Mouse (Mus musculus): ENCODE data around the gene Olfr1155. TPM values are rescaled to one million over a fixed set of nuclear protein-coding genes. Genes with fewer than 3 reads are reported as not detected.

Olfr1155 gene
- not detected in 2 replicates for total RNA-seq (2014; rRNA removed)
- polyA plus RNA-seq (2015; fragmentation: Nextera tagmentation; extraction: Ambion mirVana): not detected in 2 replicates

DNA sequence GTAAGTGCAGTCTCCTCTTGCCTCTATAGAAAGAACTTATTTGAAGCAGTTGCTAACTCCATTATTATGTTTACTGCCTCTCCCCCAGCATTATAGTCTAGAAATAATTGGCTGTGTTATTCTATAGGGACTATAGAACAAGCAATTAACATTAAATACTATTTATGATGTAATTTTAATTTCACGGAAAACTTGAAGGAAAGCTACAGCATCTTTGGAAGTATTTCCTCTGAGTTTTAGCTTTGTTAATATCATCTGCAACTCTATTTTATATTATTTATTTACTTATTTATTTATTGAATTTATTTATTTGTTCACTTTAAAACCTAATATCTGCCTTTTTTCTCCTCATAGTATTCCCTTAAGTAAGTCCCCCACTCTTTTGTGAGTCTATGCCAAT, at the start of gene Olfr1155:
Gene Olfr1155, minus strand, starts transcription at position 101 of the 400 bp plus-strand sequence.
- Histone ChIP-seq H3K4me3 (ENCODE audit: low read depth, low read length) (no peak within 1 kb of the TSS), H3K27ac (ENCODE audit: low read depth, low read length) (no peak within 1 kb of the TSS)
- no peak for ATAC-seq

GRCm38 (mm10) chr2:87989813-87990212, 44.9 kb upstream of the Olfr1155 start, which contains the start of gene Olfr1158:
Gene Olfr1158, plus strand, starts transcription at chr2:87990113.
- ATAC-seq (no peak), DNase-seq (no peak)
- no peaks in the 10 kb centered on the region for H3K4me1 ChIP-seq (ENCODE audit: insufficient read depth)

More for the DNA sequence above, at the start of gene Olfr1155:
- H3K27me3 ChIP-seq (ENCODE audit: insufficient read depth, low read length): no peaks in the 10 kb centered on the region
- no peaks in the 10 kb centered on the region for H3K36me3 ChIP-seq (ENCODE audit: insufficient read depth)
- no peaks in the 10 kb centered on the region for H3K9me3 ChIP-seq (ENCODE audit: low read length)
- 98% methylated on average over 1 of the region's 1 CpGs for WGBS
- TF ChIP-seq CTCF (IDR thresholded peaks at IDR 0.05; ENCODE audit: low read depth): no peak
- no peak for DNase-seq
- H3K4me2 ChIP-seq (ENCODE audit: low read depth): no peak within 1 kb of the TSS
- H3K4me1 ChIP-seq (ENCODE audit: insufficient read depth): no peaks in the 10 kb centered on the region
- H3K9ac ChIP-seq: no peak within 1 kb of the TSS

GRCm38 (mm10) chr2:87974563-87974962, 29.6 kb upstream of the Olfr1155 start, which contains the start of gene Olfr74:
Gene Olfr74, minus strand, starts transcription at chr2:87974663.
- Histone ChIP-seq H3K9ac (no peak within 1 kb of the TSS), H3K36me3 (ENCODE audit: insufficient read depth) (no peaks in the 10 kb centered on the region), H3K27ac (ENCODE audit: low read depth, low read length) (no peak within 1 kb of the TSS), H3K27me3 (ENCODE audit: insufficient read depth, low read length) (no peaks in the 10 kb centered on the region), H3K4me2 (ENCODE audit: low read depth) (no peak within 1 kb of the TSS), H3K9me3 (ENCODE audit: low read length) (no peaks in the 10 kb centered on the region), H3K4me3 (ENCODE audit: low read depth, low read length) (no peak within 1 kb of the TSS), H3K4me1 (ENCODE audit: insufficient read depth) (no peaks in the 10 kb centered on the region)
- ATAC-seq (no peak), DNase-seq (no peak)
- TF ChIP-seq CTCF (IDR thresholded peaks at IDR 0.05; ENCODE audit: low read depth): no peak
- 81% methylated on average over 3 of the region's 3 CpGs for WGBS

More at GRCm38 (mm10) chr2:87989813-87990212, 44.9 kb upstream of the Olfr1155 start, which contains the start of gene Olfr1158:
- H3K9ac ChIP-seq: no peak within 1 kb of the TSS
- no peak within 1 kb of the TSS for H3K27ac ChIP-seq (ENCODE audit: low read depth, low read length)
- no peaks in the 10 kb centered on the region for H3K36me3 ChIP-seq (ENCODE audit: insufficient read depth)
- H3K4me2 ChIP-seq (ENCODE audit: low read depth): no peak within 1 kb of the TSS
- H3K4me3 ChIP-seq (ENCODE audit: low read depth, low read length): no peak within 1 kb of the TSS
- no peak for TF ChIP-seq CTCF (IDR thresholded peaks at IDR 0.05; ENCODE audit: low read depth)
- H3K27me3 ChIP-seq (ENCODE audit: insufficient read depth, low read length): no peaks in the 10 kb centered on the region
- H3K9me3 ChIP-seq (ENCODE audit: low read length): no peaks in the 10 kb centered on the region

DNA sequence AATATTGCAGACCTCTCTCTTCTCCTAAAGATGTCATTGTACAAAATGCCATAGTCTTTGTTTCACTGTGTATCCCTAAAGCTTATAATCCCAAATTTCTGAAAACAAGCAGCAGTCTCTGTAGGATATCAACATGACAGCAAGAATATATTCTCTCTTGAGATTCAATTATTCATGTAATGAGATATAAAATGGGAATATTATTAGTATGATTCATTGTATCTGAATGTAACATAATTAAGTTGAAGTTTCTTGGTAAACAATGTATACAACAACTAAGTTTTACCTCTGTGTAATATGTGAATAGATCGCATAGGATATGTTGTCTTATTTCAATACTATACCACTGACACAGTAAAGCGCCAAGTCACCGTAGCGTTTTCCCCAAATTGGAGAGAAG, 23.3 kb upstream of the Olfr1155 start, which contains the start of gene Olfr1157:
Gene Olfr1157, minus strand, starts transcription at position 101 of the 400 bp plus-strand sequence.
- Histone ChIP-seq H3K36me3 (ENCODE audit: insufficient read depth) (no peaks in the 10 kb centered on the region), H3K4me2 (ENCODE audit: low read depth) (no peak within 1 kb of the TSS), H3K9ac (no peak within 1 kb of the TSS), H3K4me1 (ENCODE audit: insufficient read depth) (no peaks in the 10 kb centered on the region), H3K27me3 (ENCODE audit: insufficient read depth, low read length) (no peaks in the 10 kb centered on the region), H3K9me3 (ENCODE audit: low read length) (no peaks in the 10 kb centered on the region), H3K27ac (ENCODE audit: low read depth, low read length) (no peak within 1 kb of the TSS), H3K4me3 (ENCODE audit: low read depth, low read length) (no peak within 1 kb of the TSS)
- 96% methylated on average over 4 of the region's 4 CpGs for WGBS
- ATAC-seq (no peak), DNase-seq (no peak)
- TF ChIP-seq CTCF (IDR thresholded peaks at IDR 0.05; ENCODE audit: low read depth): no peak

- Histone ChIP-seq H3K4me1 (ENCODE audit: insufficient read depth) (no peaks in the 10 kb centered on the region), H3K9me3 (ENCODE audit: low read length) (no peaks in the 10 kb centered on the region), H3K27me3 (ENCODE audit: insufficient read depth, low read length) (no peaks in the 10 kb centered on the region), H3K4me3 (ENCODE audit: low read depth, low read length) (no peak within 1 kb of the TSS), H3K36me3 (ENCODE audit: insufficient read depth) (no peaks in the 10 kb centered on the region), H3K27ac (ENCODE audit: low read depth, low read length) (no peak within 1 kb of the TSS), H3K9ac (no peak within 1 kb of the TSS), H3K4me2 (ENCODE audit: low read depth) (no peak within 1 kb of the TSS)
- TF ChIP-seq CTCF (IDR thresholded peaks at IDR 0.05; ENCODE audit: low read depth): no peak
- no peak for DNase-seq
- no peak for ATAC-seq
Observed at GRCm38 (mm10) chr2:87953000-87953399, 8.1 kb upstream of the Olfr1155 start, which contains the start of gene Olfr1156. Gene Olfr1156, minus strand, starts transcription at chr2:87953100.

DNA sequence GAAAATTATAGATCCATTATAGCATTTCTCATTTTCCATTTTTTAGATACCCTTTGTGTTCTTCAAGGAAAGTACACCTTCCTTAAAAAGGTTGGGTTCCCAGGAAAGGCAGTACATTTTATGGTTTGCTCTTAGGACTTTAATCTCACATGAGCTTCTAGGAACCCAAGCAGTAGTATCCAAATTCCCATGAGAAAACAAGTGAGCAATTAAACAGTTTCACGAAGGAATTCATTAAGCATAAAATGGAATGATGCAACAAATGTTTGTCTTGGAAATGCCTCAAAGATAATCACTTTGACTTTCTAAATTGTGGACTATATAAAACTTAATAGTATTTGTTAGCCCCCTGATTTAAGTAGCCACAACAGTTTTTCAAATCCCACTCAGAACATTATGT, 39.9 kb downstream of the Olfr1155 start, which contains the start of gene Olfr1154:
Gene Olfr1154, minus strand, starts transcription at position 101 of the 400 bp plus-strand sequence.
- H3K27ac ChIP-seq (ENCODE audit: low read depth, low read length): no peak within 1 kb of the TSS
- H3K4me1 ChIP-seq (ENCODE audit: insufficient read depth): no peaks in the 10 kb centered on the region
- no peak within 1 kb of the TSS for H3K4me3 ChIP-seq (ENCODE audit: low read depth, low read length)
- no peaks in the 10 kb centered on the region for H3K36me3 ChIP-seq (ENCODE audit: insufficient read depth)
- no peaks in the 10 kb centered on the region for H3K27me3 ChIP-seq (ENCODE audit: insufficient read depth, low read length)
- WGBS: 85% methylated on average over 1 of the region's 1 CpGs
- TF ChIP-seq CTCF (IDR thresholded peaks at IDR 0.05; ENCODE audit: low read depth): no peak
- ATAC-seq (no peak), DNase-seq (no peak)
- H3K9ac ChIP-seq: no peak within 1 kb of the TSS
- H3K9me3 ChIP-seq (ENCODE audit: low read length): no peaks in the 10 kb centered on the region
- H3K4me2 ChIP-seq (ENCODE audit: low read depth): no peak within 1 kb of the TSS

DNA sequence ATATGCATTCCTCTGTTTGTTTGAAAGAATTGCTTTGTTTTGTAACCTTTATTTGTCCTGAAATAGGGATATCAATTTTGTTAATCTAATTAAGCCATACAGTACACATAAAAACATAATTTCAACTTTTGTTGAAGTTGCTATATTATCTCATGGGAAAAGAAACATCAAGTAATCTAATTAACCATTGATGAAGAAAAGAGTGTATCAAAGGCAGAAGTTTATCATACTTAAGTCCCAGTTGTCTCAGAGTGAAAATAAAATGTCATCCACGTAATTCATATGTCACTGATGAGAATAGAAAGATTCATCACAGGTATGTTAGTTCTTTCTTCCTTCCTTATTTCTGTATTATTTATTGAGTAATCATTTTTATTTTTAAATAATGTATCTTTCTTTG, 50.3 kb downstream of the Olfr1155 start, which contains the start of gene Olfr1153:
Gene Olfr1153, plus strand, starts transcription at position 301 of the 400 bp plus-strand sequence.
- Histone ChIP-seq H3K36me3 (ENCODE audit: insufficient read depth) (no peaks in the 10 kb centered on the region), H3K27ac (ENCODE audit: low read depth, low read length) (no peak within 1 kb of the TSS), H3K4me1 (ENCODE audit: insufficient read depth) (no peaks in the 10 kb centered on the region), H3K27me3 (ENCODE audit: insufficient read depth, low read length) (no peaks in the 10 kb centered on the region), H3K9ac (no peak within 1 kb of the TSS), H3K9me3 (ENCODE audit: low read length) (no peaks in the 10 kb centered on the region), H3K4me2 (ENCODE audit: low read depth) (no peak within 1 kb of the TSS), H3K4me3 (ENCODE audit: low read depth, low read length) (no peak within 1 kb of the TSS)
- ATAC-seq (no peak), DNase-seq (no peak)
- TF ChIP-seq CTCF (IDR thresholded peaks at IDR 0.05; ENCODE audit: low read depth): no peak
- 74% methylated on average over 1 of the region's 1 CpGs for WGBS

Other genes with a start within 250 kb of the Olfr1155 start
- not detected in 2 replicates for gene Olfr1137, start 232.0 kb downstream of the Olfr1155 start, total RNA-seq (2014; rRNA removed)
- gene Olfr1137, start 232.0 kb downstream of the Olfr1155 start, polyA plus RNA-seq (2015; fragmentation: Nextera tagmentation; extraction: Ambion mirVana): not detected in 2 replicates
- gene Olfr1138, start 205.2 kb downstream of the Olfr1155 start, total RNA-seq (2014; rRNA removed): not detected in 2 replicates
- not detected in 2 replicates for gene Olfr1138, start 205.2 kb downstream of the Olfr1155 start, polyA plus RNA-seq (2015; fragmentation: Nextera tagmentation; extraction: Ambion mirVana)
- not detected in 2 replicates for gene Olfr1140, start 201.4 kb downstream of the Olfr1155 start, total RNA-seq (2014; rRNA removed)
- gene Olfr1140, start 201.4 kb downstream of the Olfr1155 start, polyA plus RNA-seq (2015; fragmentation: Nextera tagmentation; extraction: Ambion mirVana): not detected in 2 replicates
- gene Olfr1141, start 191.1 kb downstream of the Olfr1155 start, total RNA-seq (2014; rRNA removed): not detected in 2 replicates
- gene Olfr1141, start 191.1 kb downstream of the Olfr1155 start, polyA plus RNA-seq (2015; fragmentation: Nextera tagmentation; extraction: Ambion mirVana): not detected in 2 replicates
- gene Olfr152, start 165.7 kb downstream of the Olfr1155 start, total RNA-seq (2014; rRNA removed): not detected in 2 replicates
- not detected in 2 replicates for gene Olfr152, start 165.7 kb downstream of the Olfr1155 start, polyA plus RNA-seq (2015; fragmentation: Nextera tagmentation; extraction: Ambion mirVana)
- gene Olfr1143, start 144.5 kb downstream of the Olfr1155 start, total RNA-seq (2014; rRNA removed): not detected in 2 replicates
- gene Olfr1143, start 144.5 kb downstream of the Olfr1155 start, polyA plus RNA-seq (2015; fragmentation: Nextera tagmentation; extraction: Ambion mirVana): not detected in 2 replicates
- not detected in 2 replicates for gene Olfr1145, start 135.3 kb downstream of the Olfr1155 start, total RNA-seq (2014; rRNA removed)
- not detected in 2 replicates for gene Olfr1145, start 135.3 kb downstream of the Olfr1155 start, polyA plus RNA-seq (2015; fragmentation: Nextera tagmentation; extraction: Ambion mirVana)
- gene Olfr1148, start 114.6 kb downstream of the Olfr1155 start, total RNA-seq (2014; rRNA removed): not detected in 2 replicates
- not detected in 2 replicates for gene Olfr1148, start 114.6 kb downstream of the Olfr1155 start, polyA plus RNA-seq (2015; fragmentation: Nextera tagmentation; extraction: Ambion mirVana)
- gene Olfr1150-ps1, start 101.1 kb downstream of the Olfr1155 start, total RNA-seq (2014; rRNA removed): not detected in 2 replicates
- gene Olfr1150-ps1, start 101.1 kb downstream of the Olfr1155 start, polyA plus RNA-seq (2015; fragmentation: Nextera tagmentation; extraction: Ambion mirVana): not detected in 2 replicates
- gene Olfr1151, start 89.3 kb downstream of the Olfr1155 start, total RNA-seq (2014; rRNA removed): not detected in 2 replicates
- gene Olfr1151, start 89.3 kb downstream of the Olfr1155 start, polyA plus RNA-seq (2015; fragmentation: Nextera tagmentation; extraction: Ambion mirVana): not detected in 2 replicates
- not detected in 2 replicates for gene Olfr1152, start 78.6 kb downstream of the Olfr1155 start, total RNA-seq (2014; rRNA removed)
- gene Olfr1152, start 78.6 kb downstream of the Olfr1155 start, polyA plus RNA-seq (2015; fragmentation: Nextera tagmentation; extraction: Ambion mirVana): not detected in 2 replicates
- gene Olfr1153, start 50.2 kb downstream of the Olfr1155 start, total RNA-seq (2014; rRNA removed): not detected in 2 replicates
- not detected in 2 replicates for gene Olfr1153, start 50.2 kb downstream of the Olfr1155 start, polyA plus RNA-seq (2015; fragmentation: Nextera tagmentation; extraction: Ambion mirVana)
- not detected in 2 replicates for gene Olfr1154, start 40.0 kb downstream of the Olfr1155 start, total RNA-seq (2014; rRNA removed)
- gene Olfr1154, start 40.0 kb downstream of the Olfr1155 start, polyA plus RNA-seq (2015; fragmentation: Nextera tagmentation; extraction: Ambion mirVana): not detected in 2 replicates
- gene Olfr1156, start 8.0 kb upstream of the Olfr1155 start, total RNA-seq (2014; rRNA removed): not detected in 2 replicates
- not detected in 2 replicates for gene Olfr1156, start 8.0 kb upstream of the Olfr1155 start, polyA plus RNA-seq (2015; fragmentation: Nextera tagmentation; extraction: Ambion mirVana)
- not detected in 2 replicates for gene Olfr1157, start 23.2 kb upstream of the Olfr1155 start, total RNA-seq (2014; rRNA removed)
- gene Olfr1157, start 23.2 kb upstream of the Olfr1155 start, polyA plus RNA-seq (2015; fragmentation: Nextera tagmentation; extraction: Ambion mirVana): not detected in 2 replicates
- gene Olfr74, start 29.5 kb upstream of the Olfr1155 start, total RNA-seq (2014; rRNA removed): not detected in 2 replicates
- gene Olfr74, start 29.5 kb upstream of the Olfr1155 start, polyA plus RNA-seq (2015; fragmentation: Nextera tagmentation; extraction: Ambion mirVana): not detected in 2 replicates
- gene Olfr1158, start 45.0 kb upstream of the Olfr1155 start, total RNA-seq (2014; rRNA removed): not detected in 2 replicates
- not detected in 2 replicates for gene Olfr1158, start 45.0 kb upstream of the Olfr1155 start, polyA plus RNA-seq (2015; fragmentation: Nextera tagmentation; extraction: Ambion mirVana)
- gene Olfr1160, start 63.1 kb upstream of the Olfr1155 start, total RNA-seq (2014; rRNA removed): not detected in 2 replicates
- gene Olfr1160, start 63.1 kb upstream of the Olfr1155 start, polyA plus RNA-seq (2015; fragmentation: Nextera tagmentation; extraction: Ambion mirVana): not detected in 2 replicates
- not detected in 2 replicates for gene Olfr1161, start 77.6 kb upstream of the Olfr1155 start, total RNA-seq (2014; rRNA removed)
- gene Olfr1161, start 77.6 kb upstream of the Olfr1155 start, polyA plus RNA-seq (2015; fragmentation: Nextera tagmentation; extraction: Ambion mirVana): not detected in 2 replicates
- 0.15 TPM in 1 of 2 replicates, not detected in the other for gene Olfr73, start 92.6 kb upstream of the Olfr1155 start, total RNA-seq (2014; rRNA removed)
- not detected in 2 replicates for gene Olfr73, start 92.6 kb upstream of the Olfr1155 start, polyA plus RNA-seq (2015; fragmentation: Nextera tagmentation; extraction: Ambion mirVana)
- not detected in 2 replicates for gene Olfr1162, start 106.0 kb upstream of the Olfr1155 start, total RNA-seq (2014; rRNA removed)
- not detected in 2 replicates for gene Olfr1162, start 106.0 kb upstream of the Olfr1155 start, polyA plus RNA-seq (2015; fragmentation: Nextera tagmentation; extraction: Ambion mirVana)
- not detected in 2 replicates for gene Olfr1163, start 126.7 kb upstream of the Olfr1155 start, total RNA-seq (2014; rRNA removed)
- gene Olfr1163, start 126.7 kb upstream of the Olfr1155 start, polyA plus RNA-seq (2015; fragmentation: Nextera tagmentation; extraction: Ambion mirVana): not detected in 2 replicates
- gene Olfr1164, start 148.8 kb upstream of the Olfr1155 start, total RNA-seq (2014; rRNA removed): not detected in 2 replicates
- gene Olfr1164, start 148.8 kb upstream of the Olfr1155 start, polyA plus RNA-seq (2015; fragmentation: Nextera tagmentation; extraction: Ambion mirVana): not detected in 2 replicates
- gene Olfr1166, start 183.1 kb upstream of the Olfr1155 start, total RNA-seq (2014; rRNA removed): not detected in 2 replicates
- gene Olfr1166, start 183.1 kb upstream of the Olfr1155 start, polyA plus RNA-seq (2015; fragmentation: Nextera tagmentation; extraction: Ambion mirVana): not detected in 2 replicates
- gene Olfr1167, start 210.1 kb upstream of the Olfr1155 start, total RNA-seq (2014; rRNA removed): not detected in 2 replicates
- gene Olfr1167, start 210.1 kb upstream of the Olfr1155 start, polyA plus RNA-seq (2015; fragmentation: Nextera tagmentation; extraction: Ambion mirVana): not detected in 2 replicates
- not detected in 2 replicates for gene Olfr1168, start 236.7 kb upstream of the Olfr1155 start, total RNA-seq (2014; rRNA removed)
- gene Olfr1168, start 236.7 kb upstream of the Olfr1155 start, polyA plus RNA-seq (2015; fragmentation: Nextera tagmentation; extraction: Ambion mirVana): not detected in 2 replicates